Mouse (Mus musculus): ENCODE measurements around the gene Rbpj. TPM values are rescaled to one million over a fixed set of nuclear protein-coding genes. Genes with fewer than 3 reads are reported as not detected.
A peak's percentile ranks its signal among the peaks of the same experiment; 100 is the strongest.

Rbpj gene
- polyA plus RNA-seq, 1 experiment from 2014 or later, result 23.9 TPM

- Histone ChIP-seq H3K9me3 (replicated peaks) (no peaks in the 10 kb centered on the region), H3K4me1 (peaks cover 30% of the 10 kb centered on the region), H3K4me3 (replicated peaks) (peak overlapping the region; percentile 87), H3K4me2 (peak overlapping the region; percentile 64), H3K9ac (replicated peaks) (peak overlapping the region; percentile 70), H3K27me3 (replicated peaks) (no peaks in the 10 kb centered on the region), H3K27ac (replicated peaks) (peak overlapping the region; percentile 98), H3K36me3 (no peaks in the 10 kb centered on the region)
- ATAC-seq (ENCODE audit: low FRiP score), result peak; percentile 90
- WGBS, result under 1% methylated on average over 67 of the region's 72 CpGs
These were observed 123.4 kb downstream of the Rbpj start for GRCm38 (mm10) chr5:53589172-53589960.

GRCm38 (mm10) chr5:53590179-53590765 lies 124.3 kb downstream of the Rbpj start:
- Histone ChIP-seq H3K4me1 (peaks cover 32% of the 10 kb centered on the region), H3K36me3 (no peaks in the 10 kb centered on the region), H3K9me3 (replicated peaks) (no peaks in the 10 kb centered on the region), H3K9ac (replicated peaks) (peak overlapping the region; percentile 70), H3K27ac (replicated peaks) (peak overlapping the region; percentile 98), H3K4me2 (peak overlapping the region; percentile 64), H3K4me3 (replicated peaks) (peak overlapping the region; percentile 87), H3K27me3 (replicated peaks) (no peaks in the 10 kb centered on the region)
- peak; percentile 87 for ATAC-seq (ENCODE audit: low FRiP score)
- under 1% methylated on average over 58 of the region's 59 CpGs for WGBS

DNA sequence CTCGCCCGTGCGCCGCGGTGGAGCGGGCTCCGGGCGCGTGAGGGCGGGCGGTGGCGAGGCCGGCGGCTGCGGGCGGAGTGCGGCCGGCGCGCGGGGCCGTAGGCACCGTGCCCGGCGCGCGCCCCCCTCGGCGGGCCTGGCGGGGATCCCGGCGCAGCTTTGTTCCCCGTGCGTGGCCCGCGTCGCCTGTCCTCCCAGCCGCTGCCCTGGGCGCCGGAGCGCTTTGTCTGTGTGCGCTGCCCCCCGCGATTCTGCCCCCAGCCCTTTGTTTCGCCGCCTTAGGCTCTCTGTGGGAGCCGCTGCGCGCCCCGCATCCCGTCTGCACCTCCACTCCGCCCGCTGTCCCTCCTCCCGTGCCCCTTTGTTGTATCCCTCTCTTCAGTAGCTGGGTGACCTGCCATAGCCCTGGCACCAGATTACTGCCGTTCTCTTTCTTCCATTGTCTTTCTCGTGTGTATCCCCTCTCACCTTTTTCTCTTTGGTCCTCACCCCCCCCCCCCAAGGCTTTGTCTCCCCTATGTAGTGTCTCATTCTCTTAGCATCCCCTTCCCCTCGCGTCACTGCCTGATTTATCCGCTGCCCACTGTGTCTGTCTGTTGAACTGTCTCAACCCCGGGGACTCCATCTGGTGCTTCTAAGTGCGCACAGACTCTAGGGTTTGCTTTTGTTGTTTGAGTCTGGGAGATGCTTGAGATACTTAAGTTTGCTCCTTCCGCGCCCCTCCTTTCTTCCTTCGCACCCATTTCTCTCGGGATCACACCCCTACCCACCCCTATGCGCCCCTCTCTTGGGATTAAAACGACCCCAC lies 125.1 kb downstream of the Rbpj start:
- no peaks in the 10 kb centered on the region for H3K9me3 ChIP-seq (replicated peaks)
- peak overlapping the region; percentile 70 for H3K9ac ChIP-seq (replicated peaks)
- 1% methylated on average over 27 of the region's 67 CpGs for WGBS
- peak overlapping the region; percentile 87 for H3K4me3 ChIP-seq (replicated peaks)
- H3K36me3 ChIP-seq, result no peaks in the 10 kb centered on the region
- peaks cover 32% of the 10 kb centered on the region for H3K4me1 ChIP-seq
- H3K4me2 ChIP-seq, result peak overlapping the region; percentile 64
- H3K27ac ChIP-seq (replicated peaks), result peak overlapping the region; percentile 98
- H3K27me3 ChIP-seq (replicated peaks), result no peaks in the 10 kb centered on the region
- ATAC-seq (ENCODE audit: low FRiP score), result peak; percentile 7

DNA sequence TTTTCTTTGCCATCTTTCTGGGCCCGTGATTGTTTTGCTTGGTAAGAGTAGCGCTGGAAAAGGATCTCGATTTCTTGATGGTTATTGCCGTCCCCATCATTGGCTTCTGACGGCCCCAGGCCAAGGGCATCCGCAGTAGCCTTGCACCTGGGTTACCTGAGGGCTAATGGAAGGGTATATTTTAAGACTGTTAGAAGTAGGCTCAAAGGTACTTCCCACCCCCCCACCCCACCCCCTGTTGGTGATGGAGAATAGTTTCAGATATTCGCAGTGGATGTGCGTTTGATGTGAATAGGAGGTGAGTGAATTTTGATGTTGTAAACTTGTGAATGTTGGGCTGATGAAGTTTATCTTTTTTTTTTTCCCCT lies 125.7 kb downstream of the Rbpj start:
- Histone ChIP-seq H3K9me3 (replicated peaks) (no peaks in the 10 kb centered on the region), H3K27ac (replicated peaks) (peak overlapping the region; percentile 98), H3K4me3 (replicated peaks) (peak overlapping the region; percentile 87), H3K4me2 (peak overlapping the region; percentile 64), H3K36me3 (no peaks in the 10 kb centered on the region), H3K27me3 (replicated peaks) (no peaks in the 10 kb centered on the region), H3K9ac (replicated peaks) (peak overlapping the region; percentile 70), H3K4me1 (peaks cover 34% of the 10 kb centered on the region)
- 1% methylated on average over 8 of the region's 8 CpGs for WGBS
- ATAC-seq (ENCODE audit: low FRiP score), result no peak

- no peaks in the 10 kb centered on the region for H3K27me3 ChIP-seq (replicated peaks)
- H3K4me3 ChIP-seq (replicated peaks), result no peak overlapping the region
- no peak overlapping the region for H3K27ac ChIP-seq (replicated peaks)
- no peaks in the 10 kb centered on the region for H3K36me3 ChIP-seq
- ATAC-seq (ENCODE audit: low FRiP score), result no peak
- no peaks in the 10 kb centered on the region for H3K9me3 ChIP-seq (replicated peaks)
- WGBS, result 83% methylated on average over 5 of the region's 5 CpGs
- H3K4me2 ChIP-seq, result peak overlapping the region; percentile 64; the same call in 1 of the 2 replicates
- H3K4me1 ChIP-seq, result peaks cover 37% of the 10 kb centered on the region
- no peak overlapping the region for H3K9ac ChIP-seq (replicated peaks)
These were observed 127.2 kb downstream of the Rbpj start for GRCm38 (mm10) chr5:53593080-53593688.

DNA sequence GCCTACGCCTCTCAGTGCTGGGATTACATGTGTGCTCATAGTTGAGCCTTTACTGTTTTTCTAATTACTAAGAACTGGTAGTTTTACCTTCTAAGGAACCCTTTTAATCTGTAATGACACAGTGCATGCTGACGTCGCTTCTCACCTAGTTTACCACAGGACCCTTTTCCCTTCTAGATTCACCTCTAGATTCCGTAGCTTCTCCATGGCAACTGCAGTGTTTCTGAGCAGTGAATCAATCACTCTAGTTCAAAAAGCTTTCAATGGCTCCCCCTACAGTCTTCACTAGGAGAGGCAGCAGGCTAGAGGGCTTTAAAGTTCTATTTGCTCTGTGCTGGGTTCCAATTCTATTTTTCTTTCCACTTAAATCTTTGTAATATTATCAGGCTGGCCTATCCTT lies 128.3 kb downstream of the Rbpj start:
- H3K9ac ChIP-seq (replicated peaks), result no peak overlapping the region
- no peaks in the 10 kb centered on the region for H3K36me3 ChIP-seq
- H3K4me1 ChIP-seq, result peaks cover 32% of the 10 kb centered on the region
- no peaks in the 10 kb centered on the region for H3K9me3 ChIP-seq (replicated peaks)
- 30% methylated on average over 4 of the region's 4 CpGs for WGBS
- H3K4me3 ChIP-seq (replicated peaks), result no peak overlapping the region
- no peaks in the 10 kb centered on the region for H3K27me3 ChIP-seq (replicated peaks)
- no peak for ATAC-seq (ENCODE audit: low FRiP score)
- H3K4me2 ChIP-seq, result 0 out of 2 replicates have a peak overlapping the region, but pooled peaks have one; percentile 20
- H3K27ac ChIP-seq (replicated peaks), result no peak overlapping the region

- Histone ChIP-seq H3K4me2 (no peak overlapping the region), H3K4me1 (peaks cover 15% of the 10 kb centered on the region)
These were observed 132.6 kb downstream of the Rbpj start for GRCm38 (mm10) chr5:53598510-53598909.

DNA sequence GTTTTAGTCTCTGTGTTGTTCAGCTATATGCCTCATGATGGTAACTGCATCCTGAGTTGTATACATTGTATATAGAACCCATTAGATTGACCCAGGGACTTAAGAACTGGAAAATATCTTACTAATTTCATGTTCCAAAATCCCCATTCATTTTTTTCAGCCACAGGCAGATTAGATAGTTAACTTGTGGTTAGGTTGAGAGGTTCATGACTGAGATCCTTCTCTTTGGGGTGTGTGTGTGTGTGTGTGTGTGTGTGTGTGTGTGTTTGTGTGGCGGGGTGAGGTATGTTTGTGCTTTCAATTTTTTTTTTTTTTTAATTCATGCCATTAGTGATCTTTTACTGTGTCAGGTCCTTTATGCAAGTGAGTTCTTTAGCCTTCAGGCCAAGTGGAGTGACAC lies 133.2 kb downstream of the Rbpj start:
- no peaks in the 10 kb centered on the region for H3K9me3 ChIP-seq (replicated peaks)
- H3K27ac ChIP-seq (replicated peaks), result no peak overlapping the region
- ATAC-seq (ENCODE audit: low FRiP score), result no peak
- H3K9ac ChIP-seq (replicated peaks), result no peak overlapping the region
- 100% methylated on average over 1 of the region's 1 CpGs for WGBS
- no peak overlapping the region for H3K4me2 ChIP-seq
- H3K36me3 ChIP-seq, result no peaks in the 10 kb centered on the region
- no peaks in the 10 kb centered on the region for H3K27me3 ChIP-seq (replicated peaks)
- peaks cover 13% of the 10 kb centered on the region for H3K4me1 ChIP-seq
- H3K4me3 ChIP-seq (replicated peaks), result no peak overlapping the region

More at GRCm38 (mm10) chr5:53598510-53598909, 132.6 kb downstream of the Rbpj start:
- ATAC-seq (ENCODE audit: low FRiP score), result no peak
- Histone ChIP-seq H3K4me3 (replicated peaks) (no peak overlapping the region), H3K36me3 (no peaks in the 10 kb centered on the region), H3K27me3 (replicated peaks) (no peaks in the 10 kb centered on the region), H3K9me3 (replicated peaks) (no peaks in the 10 kb centered on the region), H3K9ac (replicated peaks) (no peak overlapping the region), H3K27ac (replicated peaks) (no peak overlapping the region)

GRCm38 (mm10) chr5:53602194-53602593 lies 136.2 kb downstream of the Rbpj start:
- no peaks in the 10 kb centered on the region for H3K9me3 ChIP-seq (replicated peaks)
- H3K36me3 ChIP-seq, result no peaks in the 10 kb centered on the region
- ATAC-seq (ENCODE audit: low FRiP score), result no peak
- H3K27me3 ChIP-seq (replicated peaks), result no peaks in the 10 kb centered on the region
- no peak overlapping the region for H3K9ac ChIP-seq (replicated peaks)
- H3K4me1 ChIP-seq, result peaks cover 10% of the 10 kb centered on the region
- H3K4me3 ChIP-seq (replicated peaks), result no peak overlapping the region
- 60% methylated on average over 8 of the region's 8 CpGs for WGBS
- no peak overlapping the region for H3K4me2 ChIP-seq
- no peak overlapping the region; the same call in 1 of the 2 replicates for H3K27ac ChIP-seq (replicated peaks)

DNA sequence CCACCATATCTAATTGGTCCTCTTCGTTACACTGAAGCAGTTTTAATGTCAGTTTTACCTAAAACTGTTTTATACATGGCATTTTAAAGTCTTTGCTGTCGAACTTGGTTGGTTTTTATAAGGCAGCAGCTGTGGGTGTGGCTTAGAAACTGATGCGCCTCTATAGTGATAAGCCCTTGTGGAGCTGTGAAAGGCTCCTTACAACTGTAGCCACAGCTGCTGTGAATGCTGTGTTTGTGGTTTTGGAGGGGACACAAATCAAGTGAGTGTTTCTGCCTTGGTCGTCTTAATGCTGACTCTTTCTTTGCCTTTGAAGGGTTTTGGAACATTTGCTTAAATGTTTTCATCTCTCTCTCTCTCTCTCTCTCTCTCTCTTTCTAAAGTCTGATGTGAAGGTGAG lies 139.5 kb downstream of the Rbpj start:
- no peaks in the 10 kb centered on the region for H3K36me3 ChIP-seq
- H3K27me3 ChIP-seq (replicated peaks), result no peaks in the 10 kb centered on the region
- H3K4me3 ChIP-seq (replicated peaks), result no peak overlapping the region
- H3K9ac ChIP-seq (replicated peaks), result no peak overlapping the region
- 72% methylated on average over 4 of the region's 4 CpGs for WGBS
- no peaks in the 10 kb centered on the region for H3K9me3 ChIP-seq (replicated peaks)
- no peak for ATAC-seq (ENCODE audit: low FRiP score)
- H3K4me1 ChIP-seq, result peaks cover 15% of the 10 kb centered on the region
- no peak overlapping the region for H3K27ac ChIP-seq (replicated peaks)
- H3K4me2 ChIP-seq, result no peak overlapping the region

DNA sequence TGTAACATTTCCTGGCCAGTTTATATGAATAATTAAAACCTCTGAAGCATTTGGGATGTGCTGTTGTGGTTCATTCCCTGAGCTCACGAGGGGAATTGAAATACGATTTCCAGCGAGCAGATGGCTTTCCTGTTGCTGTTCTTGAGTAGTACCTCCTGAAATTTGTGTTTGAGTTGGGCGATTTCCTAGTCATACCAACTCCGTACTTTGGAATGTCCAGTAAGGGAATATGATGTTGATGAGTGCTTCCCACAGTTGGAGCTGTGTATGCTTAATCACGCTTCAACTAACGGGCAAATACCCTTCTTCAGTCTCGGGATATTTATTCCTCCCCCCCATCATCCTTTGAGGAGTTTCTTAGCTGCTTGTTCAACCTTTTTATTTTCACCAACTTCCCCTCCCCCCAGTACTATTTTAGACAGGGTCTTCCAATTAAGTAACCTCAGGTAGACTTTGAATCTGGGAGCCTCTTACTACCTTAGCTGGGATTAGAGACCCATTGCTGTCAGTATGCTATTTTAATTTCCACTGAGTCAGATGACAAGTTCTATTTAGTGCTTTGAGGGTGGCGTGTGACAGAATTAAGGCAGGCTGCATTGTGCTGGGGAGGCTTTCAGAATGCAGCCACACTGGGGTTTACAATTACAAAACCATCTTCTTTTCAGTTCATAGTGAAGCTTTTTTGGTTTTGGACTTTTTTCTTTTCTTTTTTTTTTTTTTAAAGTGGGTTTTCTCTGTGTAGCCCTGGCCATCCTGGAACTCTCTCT lies 141.5 kb downstream of the Rbpj start:
- no peak overlapping the region for H3K4me2 ChIP-seq
- 0 out of 2 replicates have a peak, but pooled peaks have one; percentile 17 for ATAC-seq (ENCODE audit: low FRiP score)
- H3K9me3 ChIP-seq (replicated peaks), result no peaks in the 10 kb centered on the region
- peaks cover 11% of the 10 kb centered on the region for H3K4me1 ChIP-seq
- H3K36me3 ChIP-seq, result no peaks in the 10 kb centered on the region
- 52% methylated on average over 9 of the region's 9 CpGs for WGBS
- H3K27me3 ChIP-seq (replicated peaks), result no peaks in the 10 kb centered on the region
- H3K4me3 ChIP-seq (replicated peaks), result no peak overlapping the region
- H3K27ac ChIP-seq (replicated peaks), result no peak overlapping the region
- no peak overlapping the region for H3K9ac ChIP-seq (replicated peaks)
